In genomic region chr6:134148443-134148942, GRCm38 (mm10) we compare ENCODE assay signal across 12 mouse cellular contexts.
DNase-seq lines count a peak whose midpoint lies in the region; ATAC-seq and TF ChIP-seq lines count a peak whose summit lies in the region.
"Had no signal": no experiment of that assay in that cellular context is flagged by ENCODE, and none has a peak within 500 bp of the region (broad histone marks: within the 10 kb centered on the region; RNA-seq: fewer than 3 reads in every experiment).

No protein-coding gene starts in this region.

- H3K4me1 ChIP-seq in lung, embryonic 15.5 days = peaks cover 74% of the 10 kb centered on the region
- H3K4me1 ChIP-seq in lung, adult 2 months (ENCODE audit: control insufficient read depth, insufficient read depth, low read length) = peaks cover 17% of the 10 kb centered on the region
- peaks cover 11% of the 10 kb centered on the region for H3K4me1 ChIP-seq in forebrain, postnatal 0 days (ENCODE audit: insufficient read depth)
- peaks cover 23% of the 10 kb centered on the region for H3K4me1 ChIP-seq in midbrain, embryonic 12.5 days
- H3K4me1 ChIP-seq in stomach, postnatal 0 days (replicated peaks; ENCODE audit: control insufficient read depth, insufficient read depth) = peaks cover 5% of the 10 kb centered on the region

- no peak for DNase-seq in lung, adult 2 months
- DNase-seq in forebrain, postnatal 0 days = no peak
- DNase-seq in stomach, postnatal 0 days (ENCODE audit: low spot score) = no peak
- no peak for DNase-seq in spleen, postnatal 14 days (ENCODE audit: low spot score in 2 of 2)
- DNase-seq: kidney, adult 8-10 months; lung, postnatal 4 days; thymus, postnatal 25 days had no signal

- H3K9ac ChIP-seq in lung, embryonic 15.5 days = no peak overlapping the region
- H3K9ac ChIP-seq in forebrain, postnatal 0 days = no peak overlapping the region
- no peak overlapping the region for H3K9ac ChIP-seq in midbrain, embryonic 12.5 days (replicated peaks)
- H3K9ac ChIP-seq in stomach, postnatal 0 days (ENCODE audit: low read length) = 0 out of 2 replicates have a peak overlapping the region, but pooled peaks have one; percentile 5

- no peak for TF ChIP-seq EP300 in stomach, postnatal 0 days (optimal IDR thresholded peaks at IDR 0.05)

- no peaks in the 10 kb centered on the region for H3K36me3 ChIP-seq in lung, embryonic 15.5 days
- H3K36me3 ChIP-seq in forebrain, postnatal 0 days (ENCODE audit: insufficient read depth) = no peaks in the 10 kb centered on the region
- H3K36me3 ChIP-seq in midbrain, embryonic 12.5 days = no peaks in the 10 kb centered on the region
- H3K36me3 ChIP-seq in stomach, postnatal 0 days (ENCODE audit: control insufficient read depth, insufficient read depth, low read length) = no peaks in the 10 kb centered on the region

- no peak overlapping the region for H3K4me3 ChIP-seq in lung, embryonic 15.5 days
- no peak overlapping the region for H3K4me3 ChIP-seq in lung, adult 2 months (replicated peaks; ENCODE audit: extremely low read depth, low read depth, low read length)
- no peak overlapping the region for H3K4me3 ChIP-seq in forebrain, postnatal 0 days (ENCODE audit: low read depth, low read length)
- no peak overlapping the region for H3K4me3 ChIP-seq in midbrain, embryonic 12.5 days
- no peak overlapping the region for H3K4me3 ChIP-seq in stomach, postnatal 0 days (ENCODE audit: low read depth, low read length)
- H3K4me3 ChIP-seq: embryonic facial prominence, embryonic 10.5 days had no signal

- H3K27me3 ChIP-seq in lung, embryonic 15.5 days = no peaks in the 10 kb centered on the region
- H3K27me3 ChIP-seq in forebrain, postnatal 0 days (ENCODE audit: insufficient read depth, low read length) = no peaks in the 10 kb centered on the region
- no peaks in the 10 kb centered on the region for H3K27me3 ChIP-seq in midbrain, embryonic 12.5 days
- H3K27me3 ChIP-seq in stomach, postnatal 0 days (ENCODE audit: control insufficient read depth, insufficient read depth, low read length) = no peaks in the 10 kb centered on the region

- TF ChIP-seq CTCF in lung, adult 2 months (IDR thresholded peaks at IDR 0.05; ENCODE audit: insufficient read depth, low read length) = no peak
- no peak for TF ChIP-seq CTCF in forebrain, postnatal 0 days (IDR thresholded peaks at IDR 0.05; ENCODE audit: low read depth)
- no peak for TF ChIP-seq CTCF in stomach, postnatal 0 days (IDR thresholded peaks at IDR 0.05; ENCODE audit: low read depth)

- no peak for ATAC-seq in lung, embryonic 15.5 days (ENCODE audit: borderline replicate concordance, extremely low read depth, low FRiP score, low TSS enrichment)
- ATAC-seq in forebrain, postnatal 0 days = no peak
- peak; percentile 20; the same call in 1 of the 2 replicates for ATAC-seq in midbrain, embryonic 12.5 days (ENCODE audit: low FRiP score, low read depth)
- ATAC-seq in stomach, postnatal 0 days (ENCODE audit: low FRiP score, low TSS enrichment) = no peak
- no peak for ATAC-seq in monocyte, adult 5-6 weeks (replicated peaks; ENCODE audit: insufficient number of reproducible peaks, low FRiP score, low TSS enrichment, poor library complexity, severe bottlenecking)

- 64% methylated on average over 7 of the region's 7 CpGs for WGBS in lung, embryonic 15.5 days
- 46% methylated on average over 7 of the region's 7 CpGs for WGBS in lung, adult 2 months
- 17% methylated on average over 7 of the region's 7 CpGs for whole genome bisulfite sequencing in forebrain, postnatal 0 days
- WGBS in midbrain, embryonic 12.5 days = 52% methylated on average over 7 of the region's 7 CpGs
- 50% methylated on average over 7 of the region's 7 CpGs for WGBS in stomach, postnatal 0 days

- no peak overlapping the region for H3K4me2 ChIP-seq in lung, embryonic 15.5 days
- H3K4me2 ChIP-seq in forebrain, postnatal 0 days (ENCODE audit: low read depth) = no peak overlapping the region
- no peak overlapping the region for H3K4me2 ChIP-seq in midbrain, embryonic 12.5 days (replicated peaks)
- no peak overlapping the region for H3K4me2 ChIP-seq in stomach, postnatal 0 days (replicated peaks; ENCODE audit: low read depth)
- H3K4me2 ChIP-seq: liver, embryonic 11.5 days had no signal

- H3K27ac ChIP-seq in lung, embryonic 15.5 days = peak overlapping the region; percentile 1; the same call in 1 of the 2 replicates
- H3K27ac ChIP-seq in forebrain, postnatal 0 days (ENCODE audit: low read depth, low read length) = peak overlapping the region; percentile 40; the same call in 1 of the 2 replicates
- H3K27ac ChIP-seq in midbrain, embryonic 12.5 days (replicated peaks) = no peak overlapping the region
- peak overlapping the region; percentile 45 for H3K27ac ChIP-seq in stomach, postnatal 0 days (replicated peaks)

- no peaks in the 10 kb centered on the region for H3K9me3 ChIP-seq in lung, embryonic 15.5 days
- H3K9me3 ChIP-seq in forebrain, postnatal 0 days (ENCODE audit: low read length) = no peaks in the 10 kb centered on the region
- no peaks in the 10 kb centered on the region for H3K9me3 ChIP-seq in midbrain, embryonic 12.5 days
- H3K9me3 ChIP-seq in stomach, postnatal 0 days (ENCODE audit: control insufficient read depth, low read length) = no peaks in the 10 kb centered on the region
- H3K9me3 ChIP-seq: embryonic facial prominence, embryonic 10.5 days had no signal

- no peak for TF ChIP-seq POLR2A in lung, adult 2 months (IDR thresholded peaks at IDR 0.05; ENCODE audit: borderline replicate concordance, extremely low read depth, low read depth, low read length)
